Mouse (Mus musculus) cortical plate, adult 2 months (tissue): Measurements from ENCODE around the gene Mycbp2.

Experiments
- CTCF ChIP-seq: fragments of 200-500 bp; IDR thresholded peaks from 2 replicates; pipeline ENCODE4 v1.5.1; 2011; ENCODE audit warnings: mild to moderate bottlenecking, control low read depth, low read length; ENCODE audit not compliant: insufficient read depth; ENCODE audit errors: extremely low read depth
- POLR2A ChIP-seq: fragments of 200-500 bp; IDR thresholded peaks from 2 replicates; pipeline ENCODE4 v1.6.1; 2011; ENCODE audit warnings: mild to moderate bottlenecking, low read length, control low read depth; ENCODE audit not compliant: insufficient read depth; ENCODE audit errors: extremely low read depth

DNA sequence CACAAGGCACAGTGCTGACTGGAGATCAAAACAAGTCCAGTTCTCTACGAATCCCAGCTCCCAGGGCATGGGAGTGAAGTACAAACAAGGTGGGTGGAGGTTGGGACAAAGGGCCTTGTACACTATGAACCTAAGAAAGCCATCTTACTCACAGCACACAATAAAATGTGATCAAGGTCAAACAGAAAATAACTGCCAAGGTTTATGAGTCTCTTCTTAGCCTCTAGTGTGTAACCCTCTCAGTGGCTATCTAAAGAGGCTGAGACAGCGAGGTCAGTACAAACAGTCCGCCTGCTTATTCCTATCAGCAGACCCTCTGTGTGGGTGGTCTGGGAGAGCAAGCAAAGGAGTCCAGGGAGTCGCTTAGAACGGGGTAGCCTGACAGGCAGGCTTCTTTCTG lies 258.8 kb downstream of the Mycbp2 start:
- TF ChIP-seq POLR2A (no peak), CTCF (no peak)
